Mouse (Mus musculus): ENCODE data around the gene Reep3. TPM values are rescaled to one million over a fixed set of nuclear protein-coding genes. Genes with fewer than 3 reads are reported as not detected.
A peak's percentile ranks its signal among the peaks of the same experiment; 100 is the strongest.

The Reep3 gene
- polyA plus RNA-seq, 1 experiment from 2014 or later, result 38.2 TPM

GRCm38 (mm10) chr10:67098408-67099050, 1.8 kb upstream of the Reep3 start:
- H3K4me2 ChIP-seq (ENCODE audit: low read length), result peak overlapping the region; percentile 83
- H3K27ac ChIP-seq (ENCODE audit: low read depth), result no peak overlapping the region
- no peak for DNase-seq (ENCODE audit: low spot score)
- H3K36me3 ChIP-seq (ENCODE audit: control insufficient read depth, insufficient read depth, low read length), result no peaks in the 10 kb centered on the region
- 23% methylated on average over 7 of the region's 7 CpGs for WGBS
- no peak for ATAC-seq (replicated peaks; ENCODE audit: low FRiP score, low TSS enrichment, low read depth)
- peak overlapping the region; percentile 100; the same call in 1 of the 2 replicates for H3K9ac ChIP-seq (ENCODE audit: low read length)
- H3K9me3 ChIP-seq (ENCODE audit: control insufficient read depth, low read length), result no peaks in the 10 kb centered on the region
- no peaks in the 10 kb centered on the region for H3K27me3 ChIP-seq (replicated peaks; ENCODE audit: control insufficient read depth, insufficient read depth, low read length)
- H3K4me3 ChIP-seq (ENCODE audit: low read depth, low read length), result peak overlapping the region; percentile 90; the same call in 1 of the 2 replicates
- peaks cover 40% of the 10 kb centered on the region for H3K4me1 ChIP-seq (replicated peaks; ENCODE audit: control insufficient read depth, insufficient read depth, low read length)

DNA sequence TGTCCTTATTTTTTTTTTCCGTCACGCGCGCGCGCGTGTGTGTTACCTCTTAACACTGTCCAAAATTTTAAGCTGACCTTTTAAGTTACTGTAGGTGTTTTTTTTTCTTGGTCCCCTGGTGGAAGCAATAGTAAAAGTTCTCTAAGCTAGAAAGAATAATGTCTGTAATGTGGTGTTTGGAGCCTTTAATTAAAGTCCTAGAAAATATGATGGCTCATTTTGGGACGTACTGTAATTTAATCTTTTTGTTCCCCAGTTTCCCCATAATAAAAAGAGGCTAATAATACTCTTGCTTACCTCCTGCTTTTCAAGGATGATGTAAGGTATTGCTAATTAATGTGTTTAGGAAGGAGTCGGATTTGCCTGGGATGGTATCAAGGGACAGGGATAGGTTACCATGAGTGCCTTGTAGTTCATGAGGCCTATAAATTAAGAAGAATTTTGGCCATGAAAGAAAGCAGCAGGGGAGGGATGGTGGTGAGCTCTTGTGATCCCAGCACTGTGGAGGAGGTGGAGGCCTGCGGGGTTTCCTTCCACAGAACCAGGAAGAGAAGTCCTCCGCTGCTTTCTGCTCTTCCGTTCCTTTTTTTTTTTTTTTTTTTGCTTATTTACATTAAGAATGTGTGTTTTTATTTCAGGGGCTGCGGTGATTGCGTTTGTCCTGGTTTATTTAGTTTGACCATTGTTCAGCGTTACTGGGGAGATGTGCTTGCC, 849 bp upstream of the Reep3 start:
- H3K4me3 ChIP-seq (ENCODE audit: low read depth, low read length), result peak overlapping the region; percentile 90
- DNase-seq (ENCODE audit: low spot score) (no peak), ATAC-seq (replicated peaks; ENCODE audit: low FRiP score, low TSS enrichment, low read depth) (no peak)
- peaks cover 30% of the 10 kb centered on the region for H3K4me1 ChIP-seq (replicated peaks; ENCODE audit: control insufficient read depth, insufficient read depth, low read length)
- peak overlapping the region; percentile 83 for H3K4me2 ChIP-seq (ENCODE audit: low read length)
- H3K9me3 ChIP-seq (ENCODE audit: control insufficient read depth, low read length), result no peaks in the 10 kb centered on the region
- H3K36me3 ChIP-seq (ENCODE audit: control insufficient read depth, insufficient read depth, low read length), result no peaks in the 10 kb centered on the region
- peak overlapping the region; percentile 100 for H3K9ac ChIP-seq (ENCODE audit: low read length)
- H3K27me3 ChIP-seq (replicated peaks; ENCODE audit: control insufficient read depth, insufficient read depth, low read length), result no peaks in the 10 kb centered on the region
- H3K27ac ChIP-seq (ENCODE audit: low read depth), result peak overlapping the region; percentile 99; the same call in 1 of the 2 replicates
- WGBS, result 2% methylated on average over 15 of the region's 15 CpGs

DNA sequence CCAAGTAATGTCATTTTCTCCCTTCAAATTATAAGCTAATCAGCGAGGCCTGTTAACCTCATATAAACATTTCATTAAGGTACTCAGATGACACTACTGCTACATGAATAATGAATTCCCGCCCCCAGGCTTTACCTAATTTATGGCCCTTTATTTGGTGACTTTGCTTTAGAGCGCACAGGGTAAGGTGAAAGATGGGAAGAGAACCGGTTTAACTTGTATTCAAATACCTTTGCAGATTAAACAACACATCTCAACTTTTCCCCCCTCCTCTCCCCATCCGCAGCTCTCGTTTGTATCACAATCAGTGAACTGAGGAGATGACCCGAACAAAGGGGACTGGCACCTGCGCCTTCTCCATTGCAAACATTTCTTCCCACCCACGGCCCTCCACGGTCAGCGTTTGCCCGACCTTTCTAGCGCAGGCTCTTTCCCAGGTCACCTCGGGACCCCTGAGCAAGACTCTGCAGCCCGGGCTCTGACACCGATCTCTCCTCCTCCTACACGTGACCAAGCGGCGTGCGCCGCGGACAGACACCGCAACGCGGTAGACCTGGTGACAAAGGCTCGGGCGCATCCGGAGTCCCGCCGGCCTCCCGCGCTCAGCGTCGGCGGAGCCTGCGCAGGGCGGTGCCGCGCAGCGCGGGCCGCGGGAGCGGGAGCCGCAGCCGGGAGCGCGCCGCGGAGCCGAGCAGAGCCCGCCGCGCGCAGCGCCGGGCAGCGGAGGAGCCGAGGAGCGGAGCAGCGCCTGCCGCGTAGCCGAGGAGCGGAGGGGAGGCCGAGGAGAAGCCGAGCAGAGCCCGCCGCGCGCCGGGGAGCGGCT, 736 bp downstream of the Reep3 start, which contains the start of gene Jmjd1c:
Jmjd1c (plus strand) TSS at position 328 of the 823 bp plus-strand sequence.
- WGBS, result 2% methylated on average over 57 of the region's 73 CpGs
- peak; percentile 85 for ATAC-seq (replicated peaks; ENCODE audit: low FRiP score, low TSS enrichment, low read depth)
- H3K9me3 ChIP-seq (ENCODE audit: control insufficient read depth, low read length), result 0 out of 2 replicates have a peak, but pooled peaks cover 2% of the 10 kb centered on the region
- H3K9ac ChIP-seq (ENCODE audit: low read length), result peak within 1 kb of the TSS; percentile 100
- no peaks in the 10 kb centered on the region for H3K27me3 ChIP-seq (replicated peaks; ENCODE audit: control insufficient read depth, insufficient read depth, low read length)
- H3K4me3 ChIP-seq (ENCODE audit: low read depth, low read length), result peak within 1 kb of the TSS; percentile 90
- no peaks in the 10 kb centered on the region for H3K36me3 ChIP-seq (ENCODE audit: control insufficient read depth, insufficient read depth, low read length)
- DNase-seq (ENCODE audit: low spot score), result peak; percentile 91
- peaks cover 25% of the 10 kb centered on the region for H3K4me1 ChIP-seq (replicated peaks; ENCODE audit: control insufficient read depth, insufficient read depth, low read length)
- H3K4me2 ChIP-seq (ENCODE audit: low read length), result peak within 1 kb of the TSS; percentile 83
- H3K27ac ChIP-seq (ENCODE audit: low read depth), result peak within 1 kb of the TSS; percentile 99

- 79% methylated on average over 7 of the region's 7 CpGs for WGBS
- no peak overlapping the region for H3K9ac ChIP-seq (ENCODE audit: low read length)
- H3K4me1 ChIP-seq (replicated peaks; ENCODE audit: control insufficient read depth, insufficient read depth, low read length), result peaks cover 21% of the 10 kb centered on the region
- H3K27ac ChIP-seq (ENCODE audit: low read depth), result no peak overlapping the region
- ATAC-seq (replicated peaks; ENCODE audit: low FRiP score, low TSS enrichment, low read depth) (no peak), DNase-seq (ENCODE audit: low spot score) (no peak)
- H3K4me3 ChIP-seq (ENCODE audit: low read depth, low read length), result no peak overlapping the region
- no peaks in the 10 kb centered on the region for H3K27me3 ChIP-seq (replicated peaks; ENCODE audit: control insufficient read depth, insufficient read depth, low read length)
- peak overlapping the region; percentile 83; the same call in 1 of the 2 replicates for H3K4me2 ChIP-seq (ENCODE audit: low read length)
- no peaks in the 10 kb centered on the region for H3K36me3 ChIP-seq (ENCODE audit: control insufficient read depth, insufficient read depth, low read length)
- 0 out of 2 replicates have a peak, but pooled peaks cover 2% of the 10 kb centered on the region for H3K9me3 ChIP-seq (ENCODE audit: control insufficient read depth, low read length)
Observed at GRCm38 (mm10) chr10:67094922-67095321, 1.8 kb downstream of the Reep3 start.

DNA sequence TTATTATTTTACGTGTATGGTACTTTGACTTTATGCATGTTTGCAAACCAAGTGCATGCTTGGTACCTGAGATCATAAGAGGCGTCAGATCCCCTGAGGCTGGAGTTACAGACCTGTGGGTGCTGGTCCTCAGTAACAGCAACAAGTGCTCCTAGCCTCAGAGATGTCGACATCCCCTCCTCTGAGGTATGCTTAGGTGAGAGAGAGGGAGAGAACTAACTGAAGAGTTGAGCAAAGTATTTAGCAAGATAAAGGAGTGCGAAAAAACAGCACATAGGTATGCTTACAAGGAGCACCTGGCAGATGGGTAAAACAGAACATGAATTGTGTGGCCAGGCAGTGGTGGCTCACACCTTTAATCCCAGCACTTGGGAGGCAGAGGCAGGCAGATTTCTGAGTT, 6.1 kb downstream of the Reep3 start:
- H3K4me3 ChIP-seq (ENCODE audit: low read depth, low read length), result no peak overlapping the region
- 89% methylated on average over 4 of the region's 4 CpGs for WGBS
- H3K9ac ChIP-seq (ENCODE audit: low read length), result no peak overlapping the region
- H3K9me3 ChIP-seq (ENCODE audit: control insufficient read depth, low read length), result 0 out of 2 replicates have a peak, but pooled peaks cover 2% of the 10 kb centered on the region
- H3K27ac ChIP-seq (ENCODE audit: low read depth), result no peak overlapping the region
- DNase-seq (ENCODE audit: low spot score) (no peak), ATAC-seq (replicated peaks; ENCODE audit: low FRiP score, low TSS enrichment, low read depth) (no peak)
- peaks cover 3% of the 10 kb centered on the region; the same call in 1 of the 2 replicates for H3K4me1 ChIP-seq (replicated peaks; ENCODE audit: control insufficient read depth, insufficient read depth, low read length)
- H3K4me2 ChIP-seq (ENCODE audit: low read length), result no peak overlapping the region
- H3K36me3 ChIP-seq (ENCODE audit: control insufficient read depth, insufficient read depth, low read length), result no peaks in the 10 kb centered on the region
- no peaks in the 10 kb centered on the region for H3K27me3 ChIP-seq (replicated peaks; ENCODE audit: control insufficient read depth, insufficient read depth, low read length)

DNA sequence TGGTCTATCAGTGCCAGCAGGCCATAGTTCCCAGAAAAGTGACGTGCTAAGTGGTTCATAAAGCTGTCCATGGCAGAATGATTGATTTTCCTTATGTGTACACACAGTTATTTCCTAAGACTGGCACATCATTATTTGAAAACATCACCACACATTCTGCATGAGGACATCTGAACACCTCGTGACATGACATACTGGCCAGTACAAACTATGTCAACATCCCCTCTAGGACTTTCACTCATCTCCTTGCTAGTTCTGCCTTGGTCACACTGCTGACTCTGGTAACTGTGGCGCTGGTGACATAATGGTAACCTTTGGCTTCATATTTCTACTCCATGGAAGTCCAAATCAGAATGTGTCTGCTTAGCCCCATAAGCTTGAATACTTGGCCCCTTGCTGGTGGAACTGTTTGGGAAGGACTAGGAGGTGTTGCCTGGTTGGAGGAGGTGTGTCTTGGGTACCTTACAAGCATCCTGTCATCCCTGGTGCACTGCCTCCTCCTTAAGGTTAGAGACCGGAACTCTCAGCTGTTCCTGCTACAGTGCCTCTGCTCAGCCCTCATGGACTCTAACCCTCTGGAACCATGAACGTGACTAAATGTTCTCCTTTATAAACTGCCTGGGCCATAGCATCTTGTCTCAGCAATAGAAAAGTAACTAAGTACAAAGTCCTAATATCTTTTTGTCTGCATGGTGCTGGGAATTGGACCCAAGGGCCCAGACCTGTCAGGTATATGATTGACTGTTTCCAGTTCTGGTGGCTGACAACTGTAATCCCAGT, 9.1 kb downstream of the Reep3 start:
- ATAC-seq (replicated peaks; ENCODE audit: low FRiP score, low TSS enrichment, low read depth), result no peak
- Histone ChIP-seq H3K4me1 (replicated peaks; ENCODE audit: control insufficient read depth, insufficient read depth, low read length) (no peaks in the 10 kb centered on the region), H3K9ac (ENCODE audit: low read length) (no peak overlapping the region), H3K4me2 (ENCODE audit: low read length) (no peak overlapping the region), H3K4me3 (ENCODE audit: low read depth, low read length) (no peak overlapping the region), H3K27ac (ENCODE audit: low read depth) (no peak overlapping the region), H3K27me3 (replicated peaks; ENCODE audit: control insufficient read depth, insufficient read depth, low read length) (no peaks in the 10 kb centered on the region), H3K36me3 (ENCODE audit: control insufficient read depth, insufficient read depth, low read length) (no peaks in the 10 kb centered on the region), H3K9me3 (ENCODE audit: control insufficient read depth, low read length) (0 out of 2 replicates have a peak, but pooled peaks cover 2% of the 10 kb centered on the region)
- no peak for DNase-seq (ENCODE audit: low spot score)
- WGBS, result 86% methylated on average over 5 of the region's 5 CpGs

DNA sequence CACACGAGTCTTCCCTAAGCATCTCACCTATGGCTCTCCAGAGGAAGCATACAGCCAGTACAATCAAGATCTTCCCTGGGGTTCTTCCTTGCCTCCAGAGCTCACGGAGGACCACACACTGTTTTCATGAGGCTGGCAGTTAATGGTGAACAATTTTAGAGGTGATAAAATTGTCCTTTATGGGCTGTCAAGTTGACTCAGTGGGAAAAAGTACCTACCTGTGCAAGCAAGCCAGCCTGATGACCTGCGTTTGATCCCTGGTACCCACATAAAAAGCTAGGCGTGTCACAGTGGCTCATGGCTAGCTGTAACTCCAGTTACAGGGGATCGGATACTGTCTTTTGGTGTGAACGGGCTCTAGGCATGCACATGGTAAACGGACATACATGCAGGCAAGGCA, 10.8 kb downstream of the Reep3 start:
- H3K9ac ChIP-seq (ENCODE audit: low read length), result no peak overlapping the region
- no peak overlapping the region for H3K27ac ChIP-seq (ENCODE audit: low read depth)
- WGBS, result 66% methylated on average over 7 of the region's 7 CpGs
- DNase-seq (ENCODE audit: low spot score) (no peak), ATAC-seq (replicated peaks; ENCODE audit: low FRiP score, low TSS enrichment, low read depth) (0 out of 2 replicates have a peak, but pooled peaks have one; percentile 14)
- H3K4me2 ChIP-seq (ENCODE audit: low read length), result no peak overlapping the region
- H3K27me3 ChIP-seq (replicated peaks; ENCODE audit: control insufficient read depth, insufficient read depth, low read length), result no peaks in the 10 kb centered on the region
- no peak overlapping the region for H3K4me3 ChIP-seq (ENCODE audit: low read depth, low read length)
- no peaks in the 10 kb centered on the region for H3K36me3 ChIP-seq (ENCODE audit: control insufficient read depth, insufficient read depth, low read length)
- 0 out of 2 replicates have a peak, but pooled peaks cover 4% of the 10 kb centered on the region for H3K4me1 ChIP-seq (replicated peaks; ENCODE audit: control insufficient read depth, insufficient read depth, low read length)
- no peaks in the 10 kb centered on the region for H3K9me3 ChIP-seq (ENCODE audit: control insufficient read depth, low read length)

DNA sequence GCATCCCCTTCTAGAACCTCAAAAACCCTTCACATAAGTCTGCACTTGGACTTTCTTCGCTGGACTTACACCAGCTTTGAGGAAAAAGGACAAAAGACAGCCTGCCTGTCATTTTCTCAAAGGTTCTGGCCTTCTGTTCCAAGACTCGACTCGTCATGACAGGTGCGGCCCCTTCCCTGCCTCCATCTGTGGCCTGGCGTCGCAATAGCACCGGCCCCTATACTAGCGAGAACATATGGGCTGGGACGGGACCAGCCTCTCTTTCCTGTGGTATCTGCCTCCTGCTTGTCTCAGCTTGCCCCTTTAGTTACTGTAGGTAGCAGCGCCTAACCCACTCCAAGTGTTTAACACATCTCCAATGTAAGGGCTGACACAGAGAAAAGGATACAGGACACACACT, 11.6 kb downstream of the Reep3 start:
- Histone ChIP-seq H3K4me3 (ENCODE audit: low read depth, low read length) (no peak overlapping the region), H3K27ac (ENCODE audit: low read depth) (no peak overlapping the region), H3K4me2 (ENCODE audit: low read length) (no peak overlapping the region), H3K36me3 (ENCODE audit: control insufficient read depth, insufficient read depth, low read length) (no peaks in the 10 kb centered on the region), H3K9ac (ENCODE audit: low read length) (no peak overlapping the region), H3K27me3 (replicated peaks; ENCODE audit: control insufficient read depth, insufficient read depth, low read length) (no peaks in the 10 kb centered on the region), H3K4me1 (replicated peaks; ENCODE audit: control insufficient read depth, insufficient read depth, low read length) (0 out of 2 replicates have a peak, but pooled peaks cover 4% of the 10 kb centered on the region), H3K9me3 (ENCODE audit: control insufficient read depth, low read length) (no peaks in the 10 kb centered on the region)
- no peak for DNase-seq (ENCODE audit: low spot score)
- 89% methylated on average over 10 of the region's 10 CpGs for WGBS
- no peak for ATAC-seq (replicated peaks; ENCODE audit: low FRiP score, low TSS enrichment, low read depth)

Data from intestine, embryonic 14.5 days (tissue).